In genomic region chr15:36895031-36895430, GRCm38 (mm10) we compare ENCODE assay signal across 20 mouse cellular contexts.
DNase-seq lines count a peak whose midpoint lies in the region; ATAC-seq and TF ChIP-seq lines count a peak whose summit lies in the region.
"Had no signal": no experiment of that assay in that cellular context is flagged by ENCODE, and none has a peak within 500 bp of the region (broad histone marks: within the 10 kb centered on the region; RNA-seq: fewer than 3 reads in every experiment).

No protein-coding gene starts in this region.

- TF ChIP-seq RAD21 in MEL (IDR thresholded peaks at IDR 0.05; ENCODE audit: low read depth, low read length), result no peak

- peak; percentile 63 for DNase-seq in kidney, adult 2 months
- DNase-seq in kidney, postnatal 4 days, result no peak
- DNase-seq in midbrain, embryonic 11.5 days (ENCODE audit: low spot score, missing footprints), result peak; percentile 64
- no peak for DNase-seq in MEL (ENCODE audit: low read depth, low spot score)
- DNase-seq: adrenal gland, adult 8-10 months; adrenal gland, postnatal 14 days; adrenal gland, postnatal 36 days; cerebellum, adult 11-12 months; cerebellum, adult 2 months; cerebellum, adult 9-10 months; cerebellum, postnatal 10 days; cerebellum, postnatal 25 days; forebrain, postnatal 0 days had no signal

- no peak for ATAC-seq in midbrain, embryonic 11.5 days (ENCODE audit: low FRiP score)
- ATAC-seq in midbrain, embryonic 15.5 days (replicated peaks), result no peak
- ATAC-seq: activated CD4-positive, CD25-positive, alpha-beta regulatory T cell, adult 4 months; forebrain, embryonic 13.5 days; forebrain, embryonic 15.5 days; forebrain, postnatal 0 days; Patski had no signal

- no peak for TF ChIP-seq CTCF in kidney, adult 2 months (conservative IDR thresholded peaks at IDR 0.05; ENCODE audit: insufficient read depth, insufficient read length, low read depth, low read length)
- TF ChIP-seq CTCF in MEL (IDR thresholded peaks at IDR 0.05 in 2 of 3, conservative IDR thresholded peaks at IDR 0.05 in 1 of 3; ENCODE audit: control insufficient read depth in 1 of 3, insufficient read depth in 1 of 3, low read depth in 2 of 3, low read length in 3 of 3, poor library complexity in 1 of 3, severe bottlenecking in 1 of 3), result no peak

- H3K9ac ChIP-seq in midbrain, embryonic 11.5 days (ENCODE audit: low read length), result no peak overlapping the region
- no peak overlapping the region for H3K9ac ChIP-seq in midbrain, embryonic 15.5 days
- H3K9ac ChIP-seq in MEL (ENCODE audit: control insufficient read depth, low read depth, low read length, poor library complexity, severe bottlenecking), result no peak overlapping the region
- H3K9ac ChIP-seq: embryonic facial prominence, embryonic 12.5 days; forebrain, embryonic 13.5 days; forebrain, embryonic 15.5 days; forebrain, postnatal 0 days had no signal

- no peak overlapping the region for H3K4me3 ChIP-seq in kidney, adult 2 months (ENCODE audit: insufficient read depth, low read depth, low read length)
- H3K4me3 ChIP-seq in midbrain, embryonic 11.5 days (ENCODE audit: low read depth, low read length), result no peak overlapping the region
- H3K4me3 ChIP-seq in midbrain, embryonic 15.5 days, result no peak overlapping the region
- H3K4me3 ChIP-seq in MEL (ENCODE audit: control insufficient read depth in 1 of 2, insufficient read depth in 1 of 2, low read depth in 2 of 2, low read length in 2 of 2), result no peak overlapping the region
- H3K4me3 ChIP-seq: embryonic facial prominence, embryonic 10.5 days; embryonic facial prominence, embryonic 12.5 days; forebrain, embryonic 13.5 days; forebrain, embryonic 15.5 days had no signal

- H3K4me2 ChIP-seq in midbrain, embryonic 11.5 days, result no peak overlapping the region
- no peak overlapping the region for H3K4me2 ChIP-seq in midbrain, embryonic 15.5 days
- H3K4me2 ChIP-seq: embryonic facial prominence, embryonic 12.5 days; forebrain, embryonic 13.5 days; forebrain, embryonic 15.5 days had no signal

- WGBS in kidney, adult 2 months, result 66% methylated on average over 4 of the region's 4 CpGs
- 95% methylated on average over 4 of the region's 4 CpGs for WGBS in midbrain, embryonic 11.5 days
- WGBS in midbrain, embryonic 15.5 days, result 88% methylated on average over 4 of the region's 4 CpGs

- peaks cover 28% of the 10 kb centered on the region for H3K4me1 ChIP-seq in kidney, adult 2 months (ENCODE audit: control insufficient read depth, insufficient read depth, low read length)
- H3K4me1 ChIP-seq in midbrain, embryonic 11.5 days (ENCODE audit: control insufficient read depth, insufficient read depth, low read length), result peaks cover 4% of the 10 kb centered on the region; the same call in 1 of the 2 replicates
- H3K4me1 ChIP-seq in midbrain, embryonic 15.5 days, result peaks cover 16% of the 10 kb centered on the region
- peaks cover 13 to 36% of the 10 kb centered on the region in 2 experiments for H3K4me1 ChIP-seq in MEL (ENCODE audit: control insufficient read depth in 1 of 2, insufficient read depth in 2 of 2, low read length in 2 of 2)

- peak overlapping the region; percentile 69 for H3K27ac ChIP-seq in kidney, adult 2 months (ENCODE audit: insufficient read depth, low read depth, low read length)
- H3K27ac ChIP-seq in midbrain, embryonic 11.5 days (ENCODE audit: low read depth, low read length), result no peak overlapping the region
- no peak overlapping the region for H3K27ac ChIP-seq in midbrain, embryonic 15.5 days
- no peak overlapping the region for H3K27ac ChIP-seq in MEL (ENCODE audit: control insufficient read depth, low read depth, low read length)
- H3K27ac ChIP-seq: embryonic facial prominence, embryonic 10.5 days; embryonic facial prominence, embryonic 12.5 days; forebrain, embryonic 13.5 days; forebrain, embryonic 15.5 days had no signal

- no peaks in the 10 kb centered on the region for H3K9me3 ChIP-seq in midbrain, embryonic 11.5 days (ENCODE audit: control insufficient read depth, low read length)
- H3K9me3 ChIP-seq in midbrain, embryonic 15.5 days, result no peaks in the 10 kb centered on the region
- no peaks in the 10 kb centered on the region for H3K9me3 ChIP-seq in MEL (replicated peaks; ENCODE audit: insufficient read depth, low read length)
- H3K9me3 ChIP-seq: embryonic facial prominence, embryonic 10.5 days; embryonic facial prominence, embryonic 12.5 days; forebrain, embryonic 13.5 days; forebrain, embryonic 15.5 days had no signal

- no peaks in the 10 kb centered on the region for H3K27me3 ChIP-seq in kidney, adult 2 months (replicated peaks; ENCODE audit: control insufficient read depth, insufficient read depth, low read length)
- H3K27me3 ChIP-seq in midbrain, embryonic 11.5 days (ENCODE audit: control insufficient read depth, insufficient read depth, low read length), result no peaks in the 10 kb centered on the region
- no peaks in the 10 kb centered on the region for H3K27me3 ChIP-seq in midbrain, embryonic 15.5 days (replicated peaks)
- no peaks in the 10 kb centered on the region for H3K27me3 ChIP-seq in MEL (ENCODE audit: control insufficient read depth in 1 of 2, insufficient read depth in 2 of 2, low read length in 2 of 2)
- H3K27me3 ChIP-seq: forebrain, embryonic 15.5 days; Patski had no signal

- TF ChIP-seq EP300 in MEL (IDR thresholded peaks at IDR 0.05; ENCODE audit: low read depth in 1 of 2, low read length in 2 of 2), result peak in 1 of 2 experiments; percentile 60; a peak in 1 of 4 replicates

- no peak for TF ChIP-seq POLR2A in kidney, adult 2 months (IDR thresholded peaks at IDR 0.05; ENCODE audit: low read depth, low read length)
- TF ChIP-seq POLR2A in MEL (IDR thresholded peaks at IDR 0.05; ENCODE audit: control insufficient read depth in 1 of 2, insufficient read depth in 1 of 2, low read depth in 1 of 2, low read length in 2 of 2, poor library complexity in 1 of 2), result no peak

- no peaks in the 10 kb centered on the region for H3K36me3 ChIP-seq in kidney, adult 2 months (ENCODE audit: control insufficient read depth, insufficient read depth, low read length)
- no peaks in the 10 kb centered on the region for H3K36me3 ChIP-seq in midbrain, embryonic 11.5 days (ENCODE audit: control insufficient read depth, insufficient read depth, low read length)
- no peaks in the 10 kb centered on the region for H3K36me3 ChIP-seq in midbrain, embryonic 15.5 days (replicated peaks)
- H3K36me3 ChIP-seq in MEL (ENCODE audit: control insufficient read depth in 1 of 2, insufficient read depth in 2 of 2, low read length in 2 of 2), result peaks cover 0 to 22% of the 10 kb centered on the region in 2 experiments; a peak in 2 of 4 replicates
- H3K36me3 ChIP-seq: embryonic facial prominence, embryonic 10.5 days; embryonic facial prominence, embryonic 12.5 days; forebrain, embryonic 15.5 days had no signal

- no peaks in the 10 kb centered on the region for H3K79me2 ChIP-seq in MEL (ENCODE audit: control insufficient read depth, insufficient read depth, low read length, poor library complexity)

TF ChIP-seq in MEL, 35 proteins besides CTCF, POLR2A, EP300 and RAD21:
- no peak for TF ChIP-seq MYC (IDR thresholded peaks at IDR 0.05; ENCODE audit: low read depth, low read length)
- TF ChIP-seq GATA1 (IDR thresholded peaks at IDR 0.05; ENCODE audit: low read depth, low read length), result peak; percentile 34; the same call in 1 of the 2 replicates

Comparison
In these comparisons a context has a peak if more than half of its experiments do, and no peak if none do; other contexts are left out.
1. DNase-seq: peak in kidney, adult 2 months (single experiment) and midbrain, embryonic 11.5 days (single experiment); none in kidney, postnatal 4 days (0 of 2) and MEL (single experiment).